Mouse (Mus musculus) T-helper 17 cell (primary cell): ENCODE data around the gene Metap1.

Experiments
- in situ Hi-C, 2 experiments: fragments of 300-600 bp; cut with MboI, MseI; formaldehyde crosslinking; loops; 1 replicate in 1 of 2; 2 replicates in 1 of 2; pipeline ENCODE4 v1.15.1; 2025; ENCODE audit warnings: high pct_unique_total_duplicates in 2 of 2

Gene Metap1

GRCm38 (mm10) chr3:138489327-138490033 lies at the start of gene Metap1:
Gene Metap1, minus strand, starts transcription at chr3:138489515.
- in situ Hi-C loops = loop anchor here in 1 of 2 experiments (5.0 to 10.0 kb wide), 2 partner anchors 38 to 715 kb away; partner anchors contain the start of genes Eif4e and Stpg2

GRCm38 (mm10) chr3:138536031-138536430 lies 46.7 kb upstream of the Metap1 start:
- in situ Hi-C loops = loop anchor here in 1 of 2 experiments (5.0 kb wide), 1 partner anchor 54 kb away; no protein-coding TSS in a partner anchor

- in situ Hi-C loops = no loop called here
These were observed 43.4 kb upstream of the Metap1 start for GRCm38 (mm10) chr3:138532764-138533163.

DNA sequence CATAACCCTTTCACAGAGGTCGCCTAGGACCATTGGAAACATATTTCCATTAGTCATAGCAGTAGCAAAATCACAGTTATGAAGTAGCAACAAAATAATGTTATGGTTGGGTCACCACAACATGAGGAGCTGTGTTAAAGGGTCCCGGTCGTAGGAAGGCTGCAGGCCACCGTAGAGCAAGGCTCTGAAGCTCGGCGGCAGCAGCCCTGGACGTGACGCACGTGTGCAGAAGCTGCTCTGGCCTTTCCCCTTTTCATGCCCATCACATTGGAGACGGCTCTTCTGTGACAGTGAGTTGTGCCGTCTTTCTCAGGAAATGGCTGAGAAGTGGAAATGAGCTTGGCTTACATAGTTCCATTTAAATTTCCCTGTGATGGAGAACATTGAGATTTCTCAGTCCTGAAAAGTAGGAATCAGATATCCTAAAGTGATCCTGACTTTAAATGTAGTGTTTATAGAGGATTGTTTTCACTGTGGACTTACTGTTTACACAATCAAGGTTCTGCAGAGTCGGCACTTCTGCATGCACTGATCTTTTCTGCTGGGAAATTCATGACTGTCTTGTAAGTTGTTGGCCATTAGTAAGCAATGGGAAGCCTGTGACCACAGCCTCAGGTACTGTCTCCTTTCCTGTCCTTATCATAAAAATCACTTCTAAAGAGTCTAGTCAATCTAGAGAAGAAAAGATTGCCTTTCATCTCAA lies 42.3 kb upstream of the Metap1 start:
- in situ Hi-C loops = no loop called here

DNA sequence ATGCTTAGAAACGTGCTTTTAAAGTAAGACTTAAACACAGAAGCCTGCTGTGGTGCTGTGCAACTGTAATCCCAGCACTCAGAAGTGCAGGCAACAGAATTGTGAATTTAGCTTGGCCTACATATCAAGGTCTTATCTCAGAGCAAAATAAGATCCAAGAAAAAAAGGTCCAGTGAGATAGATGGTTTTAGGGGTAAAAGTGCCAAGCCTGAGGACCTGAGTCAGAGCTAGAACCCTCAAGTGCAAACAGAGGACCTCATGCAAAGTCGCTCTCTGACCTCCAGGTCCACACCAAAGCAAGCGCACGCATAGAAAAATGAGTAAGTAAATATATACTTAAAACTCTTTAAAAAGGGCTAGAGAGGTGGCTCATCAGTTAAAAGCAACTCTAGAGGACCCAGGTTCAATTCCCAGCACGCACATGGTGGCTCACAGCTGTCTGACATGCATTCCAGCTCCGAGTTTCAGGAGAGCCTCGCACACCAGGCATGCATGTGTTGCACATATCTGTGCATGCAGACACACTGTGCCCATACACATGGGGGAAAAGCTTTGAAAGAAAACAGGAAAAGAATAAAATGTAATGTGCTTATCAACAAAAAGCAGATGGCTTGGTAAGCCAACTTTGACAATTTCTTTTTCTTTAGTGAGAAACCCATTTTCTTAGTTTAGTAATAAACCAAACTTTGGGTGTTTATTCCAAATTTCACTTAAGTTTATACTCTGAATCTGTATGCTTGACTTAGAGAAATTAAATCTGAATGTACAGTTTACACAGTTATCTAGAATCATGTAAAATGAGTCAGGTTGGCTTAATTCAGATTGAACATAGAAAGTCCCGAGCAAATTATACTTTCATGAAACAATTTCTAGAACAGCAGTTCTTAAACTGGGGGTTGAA lies 41.5 kb upstream of the Metap1 start:
- in situ Hi-C loops = no loop called here

DNA sequence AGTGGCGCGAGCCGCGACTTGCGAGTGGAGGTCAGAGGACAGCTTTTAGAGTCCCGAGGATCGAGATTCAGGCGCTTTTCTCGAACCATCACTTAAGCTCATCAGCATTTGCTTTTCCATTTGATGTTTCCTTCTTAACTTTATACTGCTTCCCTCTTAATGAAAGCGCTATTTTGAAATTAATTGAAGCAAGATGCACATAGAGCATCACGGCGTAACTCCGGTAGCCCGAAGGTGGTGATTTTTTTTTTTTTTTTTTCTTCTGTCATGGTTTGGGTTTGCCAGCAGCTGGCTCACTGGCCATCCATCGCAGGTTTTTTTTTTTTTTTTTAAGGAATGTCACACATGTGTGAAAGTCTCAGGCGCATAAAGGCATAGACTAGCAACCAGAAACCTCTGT lies 39.0 kb upstream of the Metap1 start:
- in situ Hi-C loops = loop anchor here in 1 of 2 experiments (5.0 kb wide), 1 partner anchor 36 kb away; no protein-coding TSS in a partner anchor

DNA sequence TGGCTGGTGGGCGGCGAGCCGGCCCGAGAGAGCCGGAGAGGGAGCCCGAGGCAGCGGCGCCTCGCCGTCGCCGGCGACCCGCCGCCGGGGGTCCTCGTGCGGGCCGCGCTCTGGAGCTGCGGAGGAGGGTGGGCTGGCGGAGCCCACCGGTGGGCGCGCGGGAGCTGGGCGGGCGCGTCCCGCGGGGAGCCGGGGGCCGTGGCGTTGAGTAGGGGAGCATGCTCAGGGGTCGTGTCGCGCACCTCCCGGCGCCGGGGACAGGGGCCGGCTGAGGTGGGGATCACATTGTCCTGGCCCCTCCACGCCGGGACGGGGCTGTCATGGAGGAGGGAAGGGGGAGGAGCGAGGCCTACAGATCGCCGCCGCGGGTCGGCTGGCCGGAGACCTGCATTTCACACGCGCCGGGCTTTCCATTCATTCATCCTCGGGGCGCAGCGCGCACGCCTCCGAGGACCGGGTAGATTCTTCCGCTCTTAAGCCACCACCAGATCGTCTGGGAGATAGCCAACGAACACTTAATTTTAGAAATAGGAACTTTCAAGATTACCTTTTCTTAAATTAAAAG lies 38.4 kb upstream of the Metap1 start:
- in situ Hi-C loops = loop anchor here in 1 of 2 experiments (5.0 kb wide), 1 partner anchor 35 kb away; no protein-coding TSS in a partner anchor

GRCm38 (mm10) chr3:138526916-138527666 lies 37.8 kb upstream of the Metap1 start:
- in situ Hi-C loops = loop anchor here in 1 of 2 experiments (5.0 kb wide), 1 partner anchor 35 kb away; no protein-coding TSS in a partner anchor

- in situ Hi-C loops = loop anchor here in 1 of 2 experiments (5.0 kb wide), 1 partner anchor 34 kb away; no protein-coding TSS in a partner anchor
These were observed 37.0 kb upstream of the Metap1 start, which contains the start of gene Eif4e for GRCm38 (mm10) chr3:138526073-138526915. Gene Eif4e, plus strand, starts transcription at chr3:138526179.

DNA sequence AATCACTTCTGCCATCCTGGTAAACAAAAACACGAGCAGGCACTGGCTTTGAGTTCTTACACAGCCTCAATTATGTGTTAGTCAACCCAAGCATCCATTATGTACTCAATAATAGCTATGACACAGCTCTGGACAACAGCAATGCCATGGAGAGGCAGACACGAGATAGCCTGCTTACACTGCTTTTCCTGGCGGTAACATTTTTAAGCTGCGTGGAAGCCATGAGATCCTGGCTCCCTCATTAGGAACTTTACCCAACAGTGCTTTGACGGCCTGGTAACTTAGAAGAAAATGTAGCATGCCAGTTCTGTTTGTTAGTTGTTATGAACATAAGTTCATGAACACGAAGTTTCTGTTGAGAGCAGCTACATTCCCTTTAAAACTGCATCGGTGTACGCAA lies 36.2 kb upstream of the Metap1 start:
- in situ Hi-C loops = loop anchor here in 1 of 2 experiments (5.0 kb wide), 1 partner anchor 33 kb away; no protein-coding TSS in a partner anchor

DNA sequence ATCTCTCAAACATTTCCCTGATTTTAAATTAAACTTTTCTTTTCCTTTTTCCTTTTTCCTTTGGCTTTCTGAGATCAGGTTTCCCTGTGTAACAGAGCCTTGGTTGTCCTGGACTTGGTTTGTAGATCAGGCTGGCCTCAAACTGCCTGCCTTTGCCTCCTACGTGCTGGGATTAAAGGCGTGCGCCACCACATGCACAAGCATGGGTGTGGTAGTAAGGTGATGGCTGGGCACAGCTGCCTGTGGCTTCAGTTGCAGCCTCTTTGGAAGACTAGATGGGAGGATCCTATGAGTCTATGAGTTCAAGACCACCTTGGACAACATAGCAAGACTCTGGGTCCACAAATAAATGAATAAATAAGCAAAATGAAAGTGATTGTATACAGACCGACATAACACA lies 34.6 kb upstream of the Metap1 start:
- in situ Hi-C loops = no loop called here

GRCm38 (mm10) chr3:138519218-138519617 lies 29.9 kb upstream of the Metap1 start:
- in situ Hi-C loops = loop anchor here in 1 of 2 experiments (5.0 kb wide), 1 partner anchor 93 kb away; no protein-coding TSS in a partner anchor

DNA sequence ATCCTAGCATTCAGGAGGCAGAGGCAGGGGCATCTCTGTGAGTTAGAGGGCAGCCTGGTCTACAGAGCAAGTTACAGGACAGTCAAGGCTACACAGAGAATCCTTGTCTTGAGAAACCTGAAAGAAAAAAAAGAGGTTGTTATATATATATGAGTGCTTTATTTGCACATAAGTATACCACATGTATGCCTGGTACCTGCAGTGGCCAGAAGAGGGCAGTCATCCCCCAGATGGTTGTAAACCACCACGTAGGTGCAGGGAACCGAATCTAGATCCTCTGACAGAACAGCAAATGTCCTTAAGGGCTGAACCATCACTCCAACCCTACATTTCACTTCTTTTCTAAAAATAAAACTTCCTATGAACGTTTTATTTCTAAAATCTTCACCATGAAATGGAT lies 28.6 kb upstream of the Metap1 start:
- in situ Hi-C loops = loop anchor here in 1 of 2 experiments (5.0 kb wide), 1 partner anchor 94 kb away; no protein-coding TSS in a partner anchor

GRCm38 (mm10) chr3:138515656-138516370 lies 26.5 kb upstream of the Metap1 start:
- in situ Hi-C loops = loop anchor here in 1 of 2 experiments (5.0 kb wide), 1 partner anchor 96 kb away; no protein-coding TSS in a partner anchor

- in situ Hi-C loops = loop anchor here in 1 of 2 experiments (5.0 kb wide), 1 partner anchor 98 kb away; no protein-coding TSS in a partner anchor
These were observed 25.4 kb upstream of the Metap1 start for GRCm38 (mm10) chr3:138514749-138515148.

- in situ Hi-C loops = no loop called here
These were observed 23.9 kb upstream of the Metap1 start for GRCm38 (mm10) chr3:138513243-138513642.

DNA sequence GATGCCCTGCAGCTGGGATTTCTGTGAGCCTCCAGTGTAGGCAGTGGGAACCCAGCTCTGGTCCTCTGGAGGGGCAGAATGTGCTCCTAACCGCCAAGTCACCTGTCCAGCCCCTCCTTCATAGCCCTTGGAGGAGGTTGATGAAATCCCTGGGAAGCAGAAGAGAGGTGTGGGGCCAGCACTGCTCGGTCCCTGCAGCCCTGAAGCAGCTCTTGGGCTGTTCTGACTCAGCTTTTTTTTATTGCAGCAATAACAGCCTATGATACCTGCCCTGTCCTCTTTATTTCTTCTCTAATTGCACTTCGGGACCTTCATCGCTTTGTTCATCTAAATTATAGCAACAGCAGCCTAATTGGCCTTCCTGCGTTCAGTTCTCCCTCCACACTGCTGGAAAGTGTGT lies 21.2 kb upstream of the Metap1 start:
- in situ Hi-C loops = no loop called here

GRCm38 (mm10) chr3:138509581-138509980 lies 20.3 kb upstream of the Metap1 start:
- in situ Hi-C loops = no loop called here
